Mouse (Mus musculus) left cerebral cortex, adult 18-20 months (tissue): Measurements from ENCODE around the gene Phyhd1. TPM values are rescaled to one million over a fixed set of nuclear protein-coding genes. Genes with fewer than 3 reads are reported as not detected.

Experiments
- DNase-seq, 2 experiments: peaks; one replicate each; pipeline ENCODE4 v3.0.0; 2021 to 2022; ENCODE audit warnings: low spot score in 2 of 2, mixed read lengths in 1 of 2
- total RNA-seq, 2 experiments: library from RNA; stranded (reverse); gene quantifications; 2 replicates each; pipeline ENCODE4 v1.2.3; 2021

The Phyhd1 gene
- total RNA-seq, 2 experiments from 2014 or later = 17.7 to 19.6 TPM

DNA sequence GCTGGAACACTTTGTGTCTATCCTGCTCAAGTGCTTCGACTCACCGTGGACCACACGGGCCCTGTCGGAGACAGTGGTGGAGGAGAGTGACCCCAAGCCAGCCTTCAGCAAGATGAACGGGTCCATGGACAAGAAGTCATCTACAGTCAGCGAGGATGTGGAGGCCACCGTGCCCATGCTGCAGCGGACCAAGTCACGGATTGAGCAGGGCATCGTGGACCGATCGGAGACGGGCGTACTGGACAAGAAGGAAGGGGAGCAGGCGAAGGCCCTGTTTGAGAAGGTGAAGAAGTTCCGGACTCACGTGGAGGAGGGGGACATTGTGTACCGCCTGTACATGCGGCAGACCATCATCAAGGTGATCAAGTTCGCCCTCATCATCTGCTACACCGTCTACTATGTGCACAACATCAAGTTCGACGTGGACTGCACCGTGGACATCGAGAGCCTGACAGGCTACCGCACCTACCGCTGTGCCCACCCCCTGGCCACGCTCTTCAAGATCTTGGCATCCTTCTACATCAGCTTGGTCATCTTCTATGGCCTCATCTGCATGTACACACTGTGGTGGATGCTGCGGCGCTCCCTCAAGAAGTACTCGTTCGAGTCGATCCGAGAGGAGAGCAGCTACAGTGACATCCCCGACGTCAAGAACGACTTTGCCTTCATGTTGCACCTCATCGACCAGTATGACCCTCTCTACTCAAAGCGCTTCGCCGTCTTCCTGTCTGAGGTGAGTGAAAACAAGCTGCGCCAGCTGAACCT lies 10.2 kb upstream of the Phyhd1 start:
- no peak for DNase-seq

DNA sequence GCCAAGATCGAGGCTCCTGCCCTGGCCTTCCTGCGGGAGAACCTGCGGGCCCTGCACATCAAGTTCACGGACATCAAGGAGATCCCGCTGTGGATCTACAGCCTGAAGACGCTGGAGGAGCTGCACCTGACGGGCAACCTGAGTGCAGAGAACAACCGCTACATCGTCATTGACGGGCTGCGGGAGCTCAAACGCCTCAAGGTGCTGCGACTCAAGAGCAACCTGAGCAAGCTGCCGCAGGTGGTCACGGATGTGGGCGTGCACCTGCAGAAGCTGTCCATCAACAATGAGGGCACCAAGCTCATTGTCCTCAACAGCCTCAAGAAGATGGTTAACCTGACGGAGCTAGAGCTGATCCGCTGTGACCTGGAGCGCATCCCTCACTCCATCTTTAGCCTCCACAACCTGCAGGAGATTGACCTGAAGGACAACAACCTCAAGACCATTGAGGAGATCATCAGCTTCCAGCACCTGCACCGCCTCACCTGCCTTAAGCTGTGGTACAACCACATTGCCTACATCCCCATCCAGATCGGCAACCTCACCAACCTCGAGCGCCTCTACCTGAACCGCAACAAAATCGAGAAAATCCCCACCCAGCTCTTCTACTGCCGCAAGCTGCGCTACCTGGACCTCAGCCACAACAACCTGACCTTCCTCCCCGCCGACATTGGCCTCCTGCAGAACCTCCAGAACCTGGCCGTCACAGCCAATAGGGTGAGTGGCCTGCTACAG lies 9.2 kb upstream of the Phyhd1 start:
- DNase-seq = no peak

DNA sequence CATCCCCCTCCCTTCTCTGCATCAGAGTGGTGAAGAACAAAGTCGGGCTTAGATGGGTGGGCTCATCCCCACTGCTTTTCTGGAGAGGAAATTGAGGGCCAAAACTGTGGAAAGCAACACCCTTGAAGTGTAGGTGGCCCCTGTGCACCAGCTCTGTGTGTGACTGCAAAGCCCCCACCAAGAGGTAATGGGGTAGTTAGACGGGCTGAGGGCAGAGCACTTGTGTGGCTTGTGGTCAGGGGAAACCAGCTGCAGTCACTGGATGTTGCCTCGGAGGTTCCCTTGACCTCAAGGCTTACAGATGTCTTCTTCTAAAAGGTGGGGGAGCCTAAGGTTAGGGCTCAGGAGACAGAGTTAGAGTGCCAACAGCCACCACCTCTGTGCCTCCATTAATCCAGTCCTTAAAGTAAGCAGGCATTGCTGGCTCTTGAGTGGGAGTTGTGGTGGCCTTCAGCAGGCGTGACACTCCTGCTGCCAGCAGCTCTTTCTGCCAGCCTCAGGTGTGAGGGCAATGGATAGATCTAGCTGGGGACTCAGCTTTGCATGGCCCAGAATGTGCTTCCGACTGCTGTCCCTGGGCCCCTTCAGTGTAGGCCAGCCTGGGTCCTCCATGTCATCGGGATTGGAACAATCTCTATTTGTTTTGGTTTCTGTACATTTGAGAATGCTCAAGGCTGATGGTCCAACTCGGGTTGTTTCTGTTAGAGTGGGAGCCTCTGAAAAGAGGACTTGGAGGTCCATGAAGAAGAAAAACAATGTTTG lies 8.1 kb upstream of the Phyhd1 start:
- DNase-seq = no peak

DNA sequence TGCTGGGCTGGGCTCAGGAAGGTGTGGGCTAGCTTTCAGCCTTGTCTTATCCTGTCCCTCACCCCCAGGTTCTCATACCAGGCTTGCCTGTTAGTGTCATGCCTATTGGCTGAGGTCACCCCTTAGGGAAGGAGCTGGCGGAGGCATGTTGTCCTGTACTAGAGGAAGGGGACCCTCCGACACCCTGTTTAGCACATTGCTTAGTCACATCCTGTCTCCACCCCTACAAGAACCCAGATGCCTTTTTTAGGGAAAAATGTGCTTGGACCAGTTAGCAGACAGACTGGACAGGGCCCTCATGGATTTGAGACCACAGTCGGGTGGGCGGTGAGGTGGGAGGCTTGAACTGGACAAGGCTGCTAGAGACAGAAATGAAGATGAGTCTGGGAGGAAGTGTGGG lies 7.4 kb upstream of the Phyhd1 start:
- no peak for DNase-seq

DNA sequence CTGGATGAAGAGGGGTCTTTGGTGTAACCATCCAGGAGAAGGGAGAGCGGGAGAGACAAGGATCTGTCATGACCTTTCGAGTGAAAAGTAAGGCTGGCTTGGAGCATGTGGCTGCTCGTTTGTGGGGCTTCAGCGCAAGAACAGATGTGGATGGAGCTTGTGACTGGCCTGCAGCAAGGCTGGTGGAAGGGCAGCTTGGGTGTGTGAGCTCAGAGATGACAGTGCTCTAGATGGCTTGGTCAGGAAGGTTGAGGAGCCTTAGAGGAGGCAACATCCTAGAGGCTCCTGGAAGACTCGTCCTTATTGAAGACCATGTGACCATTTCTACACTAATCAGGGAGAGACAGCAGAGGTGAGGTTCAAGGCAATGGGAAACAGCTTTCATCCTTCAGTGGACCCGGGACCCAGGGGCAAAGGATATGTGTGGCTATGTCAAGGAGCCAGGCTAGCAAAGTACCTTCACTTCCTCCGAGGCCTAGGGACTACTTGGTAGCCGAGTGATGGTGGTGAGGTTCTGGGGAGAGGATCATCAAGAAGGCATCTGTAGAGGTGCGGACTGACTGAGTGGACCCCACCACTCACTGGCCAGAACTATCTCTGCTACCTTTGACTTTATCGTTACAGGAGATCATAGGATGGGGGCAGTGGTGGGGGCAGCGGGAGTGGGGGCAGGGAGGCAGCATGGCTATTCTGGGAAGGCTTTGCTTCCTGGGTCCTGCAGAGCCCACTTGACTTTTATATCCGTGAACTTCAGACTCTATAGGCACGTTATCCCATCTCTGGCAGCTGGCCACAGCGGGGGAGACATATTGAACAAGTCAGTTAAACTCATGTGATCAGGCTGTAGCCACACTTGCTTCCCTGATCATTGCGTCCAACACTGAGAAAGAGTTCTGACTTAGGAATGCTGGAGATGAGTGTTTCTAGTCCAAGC lies 6.6 kb upstream of the Phyhd1 start:
- DNase-seq = no peak

DNA sequence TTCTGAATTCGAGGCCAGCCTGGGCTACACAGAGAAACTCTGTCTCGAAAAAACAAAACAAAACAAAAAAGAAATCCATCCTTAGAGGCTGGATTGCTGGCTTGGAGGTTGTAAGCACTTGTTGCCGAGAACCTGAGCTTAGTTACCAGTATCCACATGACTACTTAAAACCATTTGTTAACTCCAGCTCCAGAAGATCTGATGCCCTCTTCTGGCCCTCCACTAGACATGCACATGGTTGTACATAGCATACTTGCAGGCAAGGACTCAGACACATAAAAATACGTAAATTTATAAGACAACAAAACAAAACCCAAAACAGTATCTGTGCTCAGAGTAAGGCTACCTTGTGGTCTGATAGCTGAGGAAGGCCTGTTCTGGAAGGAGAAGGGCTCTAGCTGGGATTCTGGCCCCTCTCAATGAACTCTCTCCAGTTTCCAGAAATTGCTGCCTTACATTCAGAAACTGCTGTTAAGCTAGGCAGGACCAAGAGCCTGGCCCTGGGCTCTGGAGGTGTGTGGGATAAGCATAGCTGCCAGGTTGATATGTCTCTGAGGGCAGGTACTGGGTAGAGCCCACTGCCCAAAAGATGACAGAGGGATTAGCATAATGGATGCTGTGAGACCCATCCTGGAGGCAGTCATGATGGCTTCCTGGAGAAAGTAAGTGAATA lies 4.8 kb upstream of the Phyhd1 start:
- DNase-seq = no peak

DNA sequence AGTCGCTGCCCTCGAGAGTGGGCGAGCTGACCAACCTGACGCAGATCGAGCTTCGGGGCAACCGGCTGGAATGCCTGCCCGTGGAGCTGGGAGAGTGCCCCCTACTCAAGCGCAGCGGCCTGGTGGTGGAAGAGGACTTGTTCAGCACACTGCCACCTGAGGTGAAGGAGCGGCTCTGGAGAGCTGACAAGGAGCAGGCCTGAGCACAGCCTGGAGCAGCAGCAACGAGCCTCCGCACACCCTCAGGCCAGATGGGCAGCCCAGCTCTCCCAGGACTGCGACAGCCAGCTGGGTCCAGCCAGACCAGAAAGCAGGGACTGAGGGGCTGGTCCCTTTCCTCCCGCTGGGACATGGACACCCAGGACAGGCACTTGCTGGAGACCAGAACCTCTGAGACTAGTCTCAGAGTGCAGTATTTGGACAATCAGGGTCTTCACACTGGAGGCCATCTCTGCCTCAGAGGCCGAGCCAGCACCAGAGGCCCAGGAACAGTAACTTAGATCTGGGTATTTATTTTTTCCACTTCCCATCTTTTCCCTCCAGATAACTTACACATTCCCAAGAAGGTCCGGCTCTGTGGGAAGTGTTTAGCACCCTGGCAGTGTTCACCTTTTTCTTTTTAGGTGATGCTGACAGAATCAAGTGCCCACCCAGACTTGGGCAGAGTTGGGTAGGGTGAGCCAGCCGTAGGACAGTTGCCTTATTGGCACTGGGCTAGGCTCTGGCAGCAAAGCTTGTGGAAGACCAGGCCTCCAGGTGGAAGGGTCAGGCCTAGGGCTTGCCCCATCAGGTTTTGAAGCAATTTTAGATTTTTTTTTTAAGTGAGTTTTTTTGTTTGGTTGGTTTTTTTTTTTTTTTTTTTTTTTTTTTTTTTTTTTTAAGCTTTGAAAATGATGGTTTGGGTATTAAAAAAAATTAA lies 3.8 kb upstream of the Phyhd1 start:
- DNase-seq = no peak

DNA sequence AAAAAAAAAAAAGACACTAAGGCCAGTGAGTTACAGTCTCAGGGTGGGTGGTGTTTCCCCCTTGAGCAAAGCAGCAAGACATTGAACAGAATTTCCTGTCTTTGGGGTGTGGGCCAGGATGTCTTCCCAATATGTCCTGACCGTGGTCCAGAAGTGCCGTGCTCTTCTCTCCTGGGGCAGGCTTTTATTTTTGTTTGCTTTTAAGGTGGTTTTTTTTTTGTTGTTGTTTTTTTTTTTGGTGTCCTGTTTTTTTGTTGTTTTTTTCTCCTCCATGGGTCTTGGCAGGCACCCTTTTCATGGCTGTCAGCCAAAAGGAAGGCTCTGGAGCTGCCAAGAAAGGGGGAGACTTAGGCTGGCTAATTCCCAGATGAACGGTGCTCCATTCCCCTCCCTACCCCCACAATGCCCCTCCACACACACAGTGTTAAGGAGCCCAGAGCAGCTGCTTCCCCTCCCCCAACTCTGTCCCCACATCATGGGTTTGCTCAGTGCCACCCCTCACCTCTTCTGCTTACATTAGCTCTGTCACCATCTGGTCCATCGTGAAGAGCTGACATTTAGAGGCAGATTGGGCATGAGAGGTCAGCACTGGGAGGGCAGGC lies 3.1 kb upstream of the Phyhd1 start:
- DNase-seq = no peak

DNA sequence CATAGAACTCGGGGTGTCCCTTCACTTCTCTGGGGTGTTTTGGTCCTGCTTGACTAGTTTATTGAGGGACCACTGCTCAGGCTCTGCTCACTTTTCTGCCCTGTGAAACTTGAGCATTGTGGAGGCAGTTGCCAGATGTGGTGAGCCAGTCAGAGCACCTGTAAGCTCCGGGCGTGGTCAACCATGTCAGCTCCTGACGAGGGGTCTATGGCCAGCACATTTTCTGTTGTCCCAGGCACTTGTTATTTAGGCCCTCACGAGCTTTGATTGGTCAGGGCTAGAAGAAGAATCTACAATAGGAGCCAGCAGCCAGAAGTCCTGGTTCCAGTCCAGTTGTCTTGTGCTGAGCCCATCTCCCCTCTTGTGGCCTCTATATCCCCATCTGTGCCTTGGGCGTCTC lies 2.2 kb upstream of the Phyhd1 start:
- no peak for DNase-seq

DNA sequence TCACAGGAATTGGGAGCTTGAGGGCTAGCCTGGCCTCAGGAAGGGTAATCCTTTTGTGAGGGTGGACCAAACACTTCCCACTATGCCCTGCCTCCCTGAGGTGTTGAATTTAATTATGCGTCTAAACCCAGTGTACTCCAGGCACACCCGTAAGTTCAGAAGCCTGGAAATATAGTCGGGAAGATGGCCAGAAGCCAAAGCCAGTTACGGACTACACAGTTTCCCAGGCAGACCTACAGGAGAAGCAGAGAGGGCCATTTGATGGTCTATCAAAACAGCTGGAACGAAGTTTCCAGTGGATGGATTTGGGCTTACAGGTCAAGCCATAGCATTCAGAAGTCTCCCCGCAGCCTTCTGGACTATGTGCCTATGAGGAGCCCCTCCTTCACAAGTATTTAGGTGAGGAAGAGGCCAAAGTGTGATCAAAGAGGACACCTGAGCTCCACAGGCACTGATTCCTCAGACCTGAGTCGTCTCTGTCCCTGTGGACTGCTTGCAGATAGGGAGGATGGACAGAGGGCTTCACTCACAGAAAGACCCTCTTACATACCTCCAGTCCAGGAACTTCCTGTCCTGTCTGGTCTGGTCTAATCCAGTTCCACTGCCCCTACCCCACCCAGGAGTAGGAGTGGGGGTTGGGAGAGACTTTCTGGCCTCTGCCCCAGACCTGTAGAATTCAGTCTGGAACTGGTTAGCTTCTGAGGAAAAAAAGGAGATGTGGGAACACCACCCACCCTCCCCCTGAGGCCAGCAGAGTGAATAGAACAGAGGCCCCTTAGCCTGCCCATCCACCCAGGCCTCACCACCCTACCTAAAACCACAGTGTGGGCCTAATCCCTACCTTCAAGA lies 1.1 kb upstream of the Phyhd1 start:
- DNase-seq = no peak

DNA sequence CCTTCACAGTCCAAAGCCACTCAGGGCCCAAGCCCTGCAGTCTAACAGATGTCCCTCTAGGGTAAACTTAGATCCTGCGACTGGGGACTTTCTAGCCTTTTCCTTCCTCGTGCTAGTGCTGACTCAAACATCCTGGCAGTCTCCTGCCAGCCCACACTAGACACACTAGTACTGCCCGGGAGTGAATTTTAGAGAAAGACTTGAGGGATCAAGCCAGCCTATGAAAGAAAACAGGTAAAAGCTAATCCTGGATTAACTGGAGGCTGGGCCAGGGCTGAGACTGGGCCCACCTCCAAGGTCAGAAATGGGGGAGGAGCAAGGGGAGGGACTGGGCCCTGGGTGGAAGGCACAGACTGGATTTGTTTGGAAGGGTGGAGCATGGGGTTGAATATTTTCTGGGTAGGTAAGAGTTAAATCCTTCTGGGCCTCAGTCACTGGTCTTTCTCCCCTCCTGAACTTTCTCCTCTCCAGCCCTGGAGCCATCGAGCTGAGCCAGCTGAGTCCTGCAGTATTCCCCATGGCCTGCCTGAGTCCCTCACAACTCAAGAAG lies 464 bp downstream of the Phyhd1 start:
- DNase-seq = peak in 1 of 2 experiments; percentile 43

DNA sequence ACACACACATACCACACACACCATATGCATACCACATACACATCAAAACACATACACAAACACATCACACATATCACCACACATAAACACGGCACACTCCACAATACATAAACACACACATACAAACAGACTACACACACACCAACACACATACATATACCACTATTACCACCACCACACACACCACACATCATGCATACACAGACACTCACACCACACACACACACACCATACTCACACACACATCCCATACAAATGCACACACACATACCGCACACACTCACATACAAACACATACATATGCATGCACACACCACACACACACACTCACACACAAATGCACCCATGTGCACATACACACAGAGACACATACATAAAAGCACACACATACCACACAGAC lies 1.5 kb downstream of the Phyhd1 start:
- DNase-seq = no peak

DNA sequence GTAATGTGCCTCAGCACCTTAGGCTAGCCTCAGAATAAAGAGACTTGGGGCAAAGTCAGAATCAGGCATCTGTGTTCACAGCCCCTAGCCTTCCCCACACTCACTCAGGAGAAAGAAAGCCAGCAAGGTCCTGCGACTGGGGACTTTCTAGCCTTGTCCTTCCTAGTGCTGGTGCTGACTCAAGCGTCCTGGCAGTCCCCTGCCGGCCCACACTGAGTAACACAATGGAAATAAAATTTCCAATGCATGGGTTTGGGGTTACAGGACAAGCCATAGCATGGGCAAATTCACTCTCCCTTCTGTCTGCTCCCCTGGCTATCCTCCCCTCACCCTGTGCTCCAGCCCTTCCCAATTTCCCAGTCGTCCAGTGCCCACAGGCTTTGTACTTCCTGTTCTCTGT lies 2.4 kb downstream of the Phyhd1 start:
- DNase-seq = no peak

DNA sequence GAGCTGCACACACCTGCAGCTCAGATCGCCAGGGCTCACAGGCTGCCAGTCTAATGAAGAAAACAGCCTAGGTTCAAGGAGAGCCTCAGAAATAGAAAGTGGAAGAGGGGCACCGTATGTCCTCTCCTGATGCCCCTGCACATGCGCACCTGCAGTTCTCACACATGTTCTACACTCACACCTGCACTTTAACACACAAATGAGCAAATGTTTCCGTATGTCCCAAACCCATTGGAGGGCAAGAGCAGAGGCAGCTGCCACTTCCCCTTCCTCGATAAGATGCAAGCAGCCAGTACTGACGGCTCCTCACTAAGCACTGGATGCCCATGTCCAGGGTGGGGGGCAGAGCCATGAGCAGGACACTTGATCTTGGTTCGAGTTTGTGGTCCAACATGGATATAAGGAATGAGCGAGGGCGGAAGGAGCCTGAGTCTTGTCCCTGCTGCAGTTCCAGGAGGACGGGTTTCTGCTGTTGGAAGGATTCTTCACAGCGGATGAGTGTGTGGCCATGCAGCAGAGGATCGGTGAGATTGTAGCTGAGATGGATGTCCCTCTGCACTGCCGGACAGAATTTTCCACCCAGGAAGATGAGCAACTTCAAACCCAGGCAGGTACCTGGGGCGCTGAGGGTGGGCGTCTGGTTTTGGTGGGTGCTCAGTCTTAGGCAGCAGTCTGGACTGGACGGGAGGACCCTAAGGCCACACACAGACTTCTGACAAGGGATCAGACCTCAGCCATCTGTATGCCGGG lies 3.4 kb downstream of the Phyhd1 start:
- no peak for DNase-seq

DNA sequence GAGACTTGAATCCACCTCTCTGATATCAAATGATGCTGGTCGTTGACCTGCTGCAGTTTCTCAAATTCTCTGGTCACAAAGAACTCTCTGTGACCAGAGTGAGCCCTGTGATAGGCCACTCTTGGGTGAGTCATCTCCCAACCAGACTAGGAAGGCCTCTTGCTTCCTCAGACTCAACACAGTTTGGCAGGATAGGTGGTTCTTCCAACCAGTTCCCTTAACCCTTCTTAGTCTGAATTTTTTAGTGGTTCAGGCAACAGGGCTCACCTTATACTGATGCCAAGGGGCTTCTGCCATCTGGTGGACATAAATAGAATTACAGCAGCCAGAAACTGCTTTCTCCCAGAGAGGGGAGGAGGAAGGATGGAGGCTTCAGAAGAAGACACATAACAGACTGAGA lies 4.1 kb downstream of the Phyhd1 start:
- peak; percentile 59 to 61 for DNase-seq

DNA sequence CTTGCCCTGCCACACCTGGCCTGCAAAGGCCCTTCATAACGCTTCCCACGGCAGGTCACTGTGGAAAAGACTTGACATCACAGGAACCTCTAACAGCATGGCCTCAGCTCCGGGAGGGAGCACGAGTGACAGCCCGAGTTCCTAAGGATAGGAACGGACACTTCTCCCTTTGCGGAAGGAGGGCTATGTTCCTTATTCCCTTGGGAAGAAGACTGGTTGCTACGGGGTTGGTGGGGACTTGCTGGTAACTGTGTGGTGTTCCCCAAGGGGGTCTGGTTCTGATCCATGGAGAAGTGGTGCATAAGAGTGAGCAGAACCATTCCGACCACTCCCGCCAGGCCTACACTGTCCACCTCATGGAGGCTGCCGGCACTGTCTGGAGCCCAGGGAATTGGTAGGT lies 14.7 kb downstream of the Phyhd1 start, which contains the start of gene Gm28038:
Gene Gm28038 (plus strand): TSS at position 301 of the 400 bp plus-strand sequence.
- DNase-seq = no peak

DNA sequence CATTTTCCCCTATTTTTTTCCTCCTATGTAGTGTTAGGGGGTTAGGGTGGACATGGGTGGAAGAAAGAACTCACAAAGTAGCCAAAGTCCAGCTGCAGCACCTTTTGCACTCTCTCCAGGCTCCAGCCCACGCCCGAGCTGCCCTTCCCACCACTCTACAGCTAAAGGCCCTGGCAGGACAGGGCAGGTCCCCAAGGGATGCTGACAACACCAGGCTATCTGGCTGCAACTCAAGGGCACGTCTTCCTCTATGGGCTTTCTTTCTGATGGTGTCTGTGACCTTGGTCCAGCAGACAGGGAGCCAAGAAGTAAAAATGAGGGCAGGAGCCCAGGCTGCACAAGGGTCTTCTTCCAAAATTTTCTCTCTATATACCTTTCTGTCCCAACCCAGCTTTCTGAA lies 15.6 kb downstream of the Phyhd1 start:
- DNase-seq = no peak
